Mouse (Mus musculus): ENCODE results near the gene St6galnac4. TPM values are rescaled to one million over a fixed set of nuclear protein-coding genes. Genes with fewer than 3 reads are reported as not detected.

St6galnac4 gene
- 34.8 and 36.6 TPM in 2 replicates for polyA plus RNA-seq (2012; rRNA removed)

DNA sequence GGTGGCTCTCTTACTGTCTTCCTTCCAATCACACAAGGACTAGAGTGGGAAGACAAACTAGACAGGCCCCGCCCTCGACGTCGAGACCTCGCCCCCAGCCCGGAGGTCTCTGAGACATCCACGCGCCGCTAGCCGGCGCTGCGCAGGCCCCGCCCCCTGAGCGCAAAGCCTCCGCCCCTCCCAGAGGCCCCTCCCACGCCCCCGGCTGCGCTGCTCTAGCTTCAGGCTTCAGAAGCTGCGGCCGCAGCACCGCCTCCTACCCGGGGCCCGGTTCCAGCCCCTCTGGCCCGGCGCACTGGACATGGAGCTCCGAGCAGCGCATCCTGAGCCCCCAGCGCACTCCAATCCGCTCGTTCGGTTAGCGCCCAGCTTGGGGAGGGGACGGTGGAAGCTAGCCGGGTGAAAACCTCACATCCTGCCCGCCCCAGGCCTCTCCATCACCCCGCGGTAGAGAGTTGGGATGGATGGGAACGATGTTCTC lies at the start of gene St6galnac4:
St6galnac4 (plus strand) TSS at position 225 of the 481 bp plus-strand sequence.
- peak within 1 kb of the TSS; percentile 98 for H3K4me3 ChIP-seq (ENCODE audit: insufficient read depth, low read length)
- 0 out of 2 replicates have a peak, but pooled peaks have one; percentile 55 for TF ChIP-seq POLR2A (IDR thresholded peaks at IDR 0.05; ENCODE audit: extremely low read depth, insufficient read depth, low read length)
- 0 out of 2 replicates have a peak, but pooled peaks have one; percentile 12 for TF ChIP-seq CTCF (IDR thresholded peaks at IDR 0.05; ENCODE audit: extremely low read depth, insufficient read depth, low read length)
- H3K27ac ChIP-seq (ENCODE audit: insufficient read depth, low read length): peak within 1 kb of the TSS; percentile 43
- H3K4me1 ChIP-seq (ENCODE audit: control insufficient read depth, insufficient read depth, low read length): peaks cover 10% of the 10 kb centered on the region

DNA sequence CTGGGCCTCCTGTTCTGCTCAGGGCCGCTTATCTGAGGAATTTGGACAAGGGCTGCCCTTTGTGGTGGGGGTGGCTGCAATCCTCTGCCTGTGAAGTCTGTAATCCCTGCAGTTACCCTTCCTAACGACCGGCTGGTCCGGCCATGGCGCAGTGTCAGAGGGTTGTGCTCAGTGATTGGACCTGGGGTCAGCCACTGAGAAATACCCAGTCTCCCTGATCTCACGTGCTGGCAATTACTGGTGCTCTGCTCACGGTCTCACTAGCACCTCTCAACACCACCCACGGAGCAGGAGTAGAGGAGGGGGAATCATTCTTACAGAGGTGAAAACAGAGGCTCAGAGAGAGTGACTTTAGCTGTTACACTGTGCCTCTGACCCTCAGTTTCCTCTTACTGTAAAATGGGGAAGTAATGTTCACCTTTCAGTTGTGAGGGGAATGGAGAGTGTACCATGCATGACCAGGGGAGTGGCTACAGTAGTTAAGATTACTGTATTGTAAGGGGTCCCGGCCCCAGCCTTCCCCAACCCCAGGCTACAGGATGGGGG lies 49.5 kb upstream of the St6galnac4 start:
- peaks cover 4% of the 10 kb centered on the region; the same call in 1 of the 2 replicates for H3K4me1 ChIP-seq (ENCODE audit: control insufficient read depth, insufficient read depth, low read length)
- peak overlapping the region; percentile 67 for H3K4me3 ChIP-seq (ENCODE audit: insufficient read depth, low read length)
- no peak overlapping the region for H3K27ac ChIP-seq (ENCODE audit: insufficient read depth, low read length)
- TF ChIP-seq POLR2A (IDR thresholded peaks at IDR 0.05; ENCODE audit: extremely low read depth, insufficient read depth, low read length) (no peak), CTCF (IDR thresholded peaks at IDR 0.05; ENCODE audit: extremely low read depth, insufficient read depth, low read length) (no peak)

DNA sequence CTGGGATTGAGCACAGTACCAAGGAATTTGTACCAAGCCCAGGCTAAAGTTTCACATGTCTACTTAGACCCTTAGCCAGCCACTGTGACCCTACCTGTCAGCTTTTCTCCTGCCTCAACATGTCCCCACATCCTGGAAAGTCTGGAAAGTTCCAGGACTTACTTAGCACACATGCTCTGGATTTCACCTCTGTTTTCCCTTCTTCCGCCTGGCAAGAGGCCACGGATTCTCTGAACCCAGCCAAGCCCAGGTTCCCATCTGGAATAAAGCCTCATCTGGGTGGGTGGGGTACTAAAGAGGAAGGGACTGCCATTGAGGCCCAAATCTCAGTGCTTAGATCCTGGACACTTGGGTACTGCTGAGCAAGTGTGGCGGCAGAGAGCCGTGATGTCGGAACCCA lies 49.0 kb upstream of the St6galnac4 start:
- no peak overlapping the region for H3K27ac ChIP-seq (ENCODE audit: insufficient read depth, low read length)
- peaks cover 4% of the 10 kb centered on the region; the same call in 1 of the 2 replicates for H3K4me1 ChIP-seq (ENCODE audit: control insufficient read depth, insufficient read depth, low read length)
- H3K4me3 ChIP-seq (ENCODE audit: insufficient read depth, low read length): peak overlapping the region; percentile 67
- TF ChIP-seq CTCF (IDR thresholded peaks at IDR 0.05; ENCODE audit: extremely low read depth, insufficient read depth, low read length) (no peak), POLR2A (IDR thresholded peaks at IDR 0.05; ENCODE audit: extremely low read depth, insufficient read depth, low read length) (no peak)

DNA sequence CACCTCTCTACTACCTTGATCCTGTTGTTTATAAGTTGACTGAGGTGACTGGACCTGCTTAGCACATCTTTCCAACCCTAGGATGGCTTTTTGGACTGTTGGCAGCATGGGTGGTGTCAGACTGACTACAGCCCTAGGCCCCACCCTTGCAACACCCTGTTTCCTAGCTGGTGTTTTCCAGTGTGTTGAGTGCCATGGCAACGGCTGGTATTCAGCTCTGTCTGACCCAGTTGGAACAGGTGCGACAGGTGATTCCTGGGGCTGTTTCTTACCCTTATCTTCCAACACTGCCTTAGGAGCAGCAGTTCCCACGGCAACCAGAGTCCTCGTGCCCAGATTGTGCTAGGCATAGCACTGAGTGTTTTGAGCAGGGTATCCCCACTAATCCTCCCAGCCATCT lies 48.4 kb upstream of the St6galnac4 start:
- TF ChIP-seq POLR2A (IDR thresholded peaks at IDR 0.05; ENCODE audit: extremely low read depth, insufficient read depth, low read length) (no peak), CTCF (IDR thresholded peaks at IDR 0.05; ENCODE audit: extremely low read depth, insufficient read depth, low read length) (no peak)
- peak overlapping the region; percentile 67; the same call in 1 of the 2 replicates for H3K4me3 ChIP-seq (ENCODE audit: insufficient read depth, low read length)
- H3K27ac ChIP-seq (ENCODE audit: insufficient read depth, low read length): no peak overlapping the region
- H3K4me1 ChIP-seq (ENCODE audit: control insufficient read depth, insufficient read depth, low read length): peaks cover 4% of the 10 kb centered on the region; the same call in 1 of the 2 replicates

DNA sequence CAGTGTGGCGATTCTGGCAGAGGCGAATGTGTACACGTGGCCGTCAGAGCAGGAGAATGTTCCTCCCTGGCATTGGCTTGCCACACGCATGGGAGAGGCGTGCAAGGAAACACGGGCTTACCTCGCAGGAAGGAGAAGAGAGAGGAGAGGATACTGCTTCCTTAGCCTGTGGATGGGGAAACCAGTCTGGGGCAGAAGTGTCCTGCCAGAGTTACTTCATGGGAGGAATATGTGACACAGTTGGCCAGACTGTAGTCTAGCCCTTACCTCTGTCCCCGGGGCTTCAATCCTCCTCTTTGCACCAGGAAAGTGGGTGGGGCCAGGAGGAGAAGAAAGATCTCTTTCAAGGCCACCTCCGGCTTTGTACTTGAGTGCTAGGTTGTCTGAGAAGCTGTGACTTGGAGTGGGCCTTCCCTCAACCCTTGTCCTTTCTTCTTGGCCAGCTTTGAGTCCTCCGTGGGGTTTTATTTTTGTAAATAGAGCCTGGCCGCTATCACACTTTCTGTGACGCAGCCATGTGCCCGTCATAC lies 47.4 kb upstream of the St6galnac4 start:
- no peak overlapping the region for H3K27ac ChIP-seq (ENCODE audit: insufficient read depth, low read length)

DNA sequence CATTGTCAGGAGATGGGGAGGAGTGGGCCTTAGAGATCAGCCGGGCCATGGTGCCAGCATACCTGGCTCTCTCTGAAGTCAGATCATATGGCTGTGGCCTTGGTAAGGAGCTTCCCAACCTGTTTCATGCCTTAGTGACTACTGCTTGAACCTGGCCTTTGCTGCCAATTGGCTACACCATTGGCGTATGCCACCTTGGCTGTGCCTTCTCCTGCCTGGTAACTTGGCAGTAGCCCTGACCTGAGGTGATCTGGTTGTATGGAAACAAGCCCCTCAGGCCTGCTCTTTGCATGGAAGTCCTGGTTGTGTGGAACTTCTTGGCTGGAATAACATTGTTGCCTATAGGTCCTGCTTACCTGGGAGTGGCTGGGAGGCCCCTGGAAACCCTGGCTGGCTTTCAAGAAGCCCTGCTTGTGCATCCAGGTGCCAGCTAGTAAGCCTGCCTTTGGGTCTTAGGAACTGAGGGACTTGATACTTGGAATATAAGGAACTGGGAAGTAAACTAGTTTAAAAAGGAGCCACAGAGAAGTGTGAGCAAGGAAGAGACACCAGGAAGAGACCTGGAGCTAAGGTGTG lies 45.5 kb upstream of the St6galnac4 start:
- Histone ChIP-seq H3K4me1 (ENCODE audit: control insufficient read depth, insufficient read depth, low read length) (peaks cover 4% of the 10 kb centered on the region; the same call in 1 of the 2 replicates), H3K27ac (ENCODE audit: insufficient read depth, low read length) (0 out of 2 replicates have a peak overlapping the region, but pooled peaks have one; percentile 32), H3K4me3 (ENCODE audit: insufficient read depth, low read length) (no peak overlapping the region)
- no peak for TF ChIP-seq POLR2A (IDR thresholded peaks at IDR 0.05; ENCODE audit: extremely low read depth, insufficient read depth, low read length)
- no peak for TF ChIP-seq CTCF (IDR thresholded peaks at IDR 0.05; ENCODE audit: extremely low read depth, insufficient read depth, low read length)

More for the DNA sequence above, 47.4 kb upstream of the St6galnac4 start:
- no peak for TF ChIP-seq CTCF (IDR thresholded peaks at IDR 0.05; ENCODE audit: extremely low read depth, insufficient read depth, low read length)
- TF ChIP-seq POLR2A (IDR thresholded peaks at IDR 0.05; ENCODE audit: extremely low read depth, insufficient read depth, low read length): no peak
- H3K4me1 ChIP-seq (ENCODE audit: control insufficient read depth, insufficient read depth, low read length): peaks cover 4% of the 10 kb centered on the region; the same call in 1 of the 2 replicates
- no peak overlapping the region for H3K4me3 ChIP-seq (ENCODE audit: insufficient read depth, low read length)

DNA sequence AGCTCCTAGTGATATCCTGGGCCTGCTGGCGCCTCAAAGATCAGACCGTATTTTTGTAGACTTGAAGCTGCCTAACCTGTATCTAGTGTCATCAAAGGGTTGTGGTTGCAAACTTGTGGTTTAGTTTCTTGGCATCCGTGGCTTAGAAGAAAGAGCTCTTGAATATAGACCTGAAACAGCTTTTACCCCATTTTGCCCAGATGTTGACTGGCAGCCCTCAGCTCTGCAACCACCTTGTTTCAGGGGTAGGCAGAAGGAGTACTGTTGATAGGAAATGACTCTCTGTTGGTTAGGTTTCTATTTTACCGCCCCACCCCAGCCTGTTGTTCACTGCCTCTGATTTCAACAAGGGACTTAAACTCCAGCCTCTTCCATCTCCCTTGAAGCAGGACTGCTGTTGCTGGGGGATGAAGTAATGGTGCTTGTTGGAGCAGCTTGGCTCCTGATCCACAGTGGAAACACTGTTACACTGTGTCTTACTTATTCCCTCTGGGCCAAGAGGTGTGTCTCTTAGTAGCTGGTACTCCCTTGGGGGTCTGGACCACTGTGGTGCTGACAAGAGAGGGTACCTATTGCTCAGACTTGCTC lies 44.8 kb upstream of the St6galnac4 start:
- H3K27ac ChIP-seq (ENCODE audit: insufficient read depth, low read length): peak overlapping the region; percentile 51; the same call in 1 of the 2 replicates
- TF ChIP-seq CTCF (IDR thresholded peaks at IDR 0.05; ENCODE audit: extremely low read depth, insufficient read depth, low read length): no peak
- no peak for TF ChIP-seq POLR2A (IDR thresholded peaks at IDR 0.05; ENCODE audit: extremely low read depth, insufficient read depth, low read length)
- H3K4me1 ChIP-seq (ENCODE audit: control insufficient read depth, insufficient read depth, low read length): peaks cover 4% of the 10 kb centered on the region; the same call in 1 of the 2 replicates
- H3K4me3 ChIP-seq (ENCODE audit: insufficient read depth, low read length): no peak overlapping the region

DNA sequence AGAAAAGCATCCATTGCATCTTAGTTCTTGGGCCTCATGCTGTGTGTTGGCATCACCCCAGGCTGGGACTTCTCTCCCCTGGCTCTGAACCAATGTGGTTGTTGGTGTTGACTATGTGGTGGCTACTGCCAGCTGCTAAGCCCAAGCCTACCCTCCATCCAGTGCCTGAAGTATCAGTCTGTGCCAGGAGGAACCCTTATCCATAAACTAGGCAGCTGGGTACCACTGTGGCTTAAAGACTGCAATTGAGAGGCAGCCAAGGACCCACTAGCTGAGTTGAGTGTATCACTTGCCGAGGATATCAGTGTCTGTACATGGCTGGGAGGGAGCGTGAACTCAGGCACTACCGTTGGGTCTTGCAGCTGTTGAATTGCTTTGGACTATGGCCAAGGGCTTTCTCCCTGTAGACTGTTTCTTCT lies 43.9 kb upstream of the St6galnac4 start:
- no peak for TF ChIP-seq POLR2A (IDR thresholded peaks at IDR 0.05; ENCODE audit: extremely low read depth, insufficient read depth, low read length)
- TF ChIP-seq CTCF (IDR thresholded peaks at IDR 0.05; ENCODE audit: extremely low read depth, insufficient read depth, low read length): no peak
- Histone ChIP-seq H3K27ac (ENCODE audit: insufficient read depth, low read length) (peak overlapping the region; percentile 13; the same call in 1 of the 2 replicates), H3K4me1 (ENCODE audit: control insufficient read depth, insufficient read depth, low read length) (peaks cover 4% of the 10 kb centered on the region; the same call in 1 of the 2 replicates)

DNA sequence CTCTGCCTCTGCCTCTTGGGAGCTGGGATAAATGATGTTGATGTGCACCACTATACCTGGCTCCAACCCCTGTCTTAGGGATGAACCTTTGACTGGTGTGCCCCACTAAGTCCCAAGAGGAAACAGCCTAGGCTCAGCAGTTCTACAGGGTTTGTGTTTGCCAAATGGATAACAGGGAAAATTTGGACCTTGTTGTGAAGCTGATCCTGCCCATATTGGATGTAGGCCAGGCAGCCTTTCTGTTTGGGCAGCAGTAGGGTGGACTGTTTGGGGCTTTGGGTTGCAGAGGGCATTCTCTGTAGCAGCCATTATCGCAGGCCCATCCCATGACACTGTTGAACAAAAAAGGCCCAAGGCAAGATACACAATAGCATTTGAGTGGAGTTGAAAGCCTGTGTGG lies 39.9 kb upstream of the St6galnac4 start:
- Histone ChIP-seq H3K4me1 (ENCODE audit: control insufficient read depth, insufficient read depth, low read length) (no peaks in the 10 kb centered on the region; the same call in 1 of the 2 replicates), H3K4me3 (ENCODE audit: insufficient read depth, low read length) (no peak overlapping the region), H3K27ac (ENCODE audit: insufficient read depth, low read length) (no peak overlapping the region)
- TF ChIP-seq POLR2A (IDR thresholded peaks at IDR 0.05; ENCODE audit: extremely low read depth, insufficient read depth, low read length): no peak
- no peak for TF ChIP-seq CTCF (IDR thresholded peaks at IDR 0.05; ENCODE audit: extremely low read depth, insufficient read depth, low read length)

More for the DNA sequence above, 43.9 kb upstream of the St6galnac4 start:
- no peak overlapping the region for H3K4me3 ChIP-seq (ENCODE audit: insufficient read depth, low read length)

All from cortical plate, adult 2 months (tissue).